ENCODE assay signal across 17 mouse cellular contexts in the genomic region with DNA sequence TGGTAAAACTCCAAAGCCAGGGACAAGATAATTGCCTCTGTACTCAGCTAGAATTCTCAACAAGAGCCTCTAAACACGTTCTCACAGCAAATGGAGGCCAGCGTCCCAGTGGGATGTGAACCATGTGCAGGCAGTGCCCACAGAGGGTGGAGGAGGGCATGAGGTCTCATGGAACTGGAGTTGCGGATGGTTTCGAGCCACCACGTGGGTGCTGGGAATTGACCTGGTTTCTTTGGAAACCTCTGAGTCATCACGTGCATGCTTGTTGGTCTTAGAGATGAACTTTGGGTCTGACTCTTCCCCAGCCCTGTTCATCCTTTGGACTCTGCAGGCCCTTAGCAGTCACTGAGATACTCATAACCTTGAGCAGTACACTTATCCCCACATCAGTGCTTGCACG. TPM values are rescaled to one million over a fixed set of nuclear protein-coding genes. Genes with fewer than 3 reads are reported as not detected.
"Had no signal": no experiment of that assay in that cellular context is flagged by ENCODE, and none has a peak within 500 bp of the region (broad histone marks: within the 10 kb centered on the region; RNA-seq: fewer than 3 reads in every experiment).

No protein-coding gene starts in this region.

- H3K4me2 ChIP-seq: limb, embryonic 12.5 days; limb, embryonic 15.5 days; liver, embryonic 11.5 days; lung, embryonic 14.5 days; midbrain, embryonic 12.5 days; midbrain, embryonic 15.5 days; neural tube, embryonic 13.5 days had no signal

- H3K36me3 ChIP-seq: limb, embryonic 12.5 days; limb, embryonic 15.5 days; midbrain, embryonic 12.5 days; midbrain, embryonic 15.5 days; neural tube, embryonic 13.5 days had no signal

- H3K27me3 ChIP-seq: limb, embryonic 12.5 days; limb, embryonic 15.5 days; midbrain, embryonic 12.5 days; midbrain, embryonic 15.5 days; neural tube, embryonic 13.5 days had no signal

- H3K9ac ChIP-seq: limb, embryonic 12.5 days; limb, embryonic 15.5 days; liver, embryonic 14.5 days; liver, postnatal 0 days; lung, embryonic 14.5 days; midbrain, embryonic 12.5 days; midbrain, embryonic 15.5 days; neural tube, embryonic 13.5 days had no signal

- ATAC-seq: intestine, postnatal 0 days; liver, postnatal 0 days; lung, postnatal 0 days; midbrain, embryonic 15.5 days had no signal

- H3K9me3 ChIP-seq: limb, embryonic 12.5 days; limb, embryonic 15.5 days; midbrain, embryonic 12.5 days; midbrain, embryonic 15.5 days; neural tube, embryonic 13.5 days had no signal

- H3K4me3 ChIP-seq: limb, embryonic 12.5 days; limb, embryonic 15.5 days; midbrain, embryonic 12.5 days; midbrain, embryonic 15.5 days; neural tube, embryonic 13.5 days had no signal

- H3K27ac ChIP-seq: limb, embryonic 12.5 days; limb, embryonic 15.5 days; liver, embryonic 14.5 days; macrophage; midbrain, embryonic 12.5 days; midbrain, embryonic 15.5 days; neural tube, embryonic 13.5 days; stomach, postnatal 0 days had no signal

- DNase-seq: left cerebral cortex, postnatal 4 days; liver, postnatal 0 days; lung, embryonic 14.5 days; thymus, adult 2 months; thymus, postnatal 14 days; thymus, postnatal 4 days had no signal

- H3K4me1 ChIP-seq: limb, embryonic 12.5 days; limb, embryonic 15.5 days; midbrain, embryonic 12.5 days; midbrain, embryonic 15.5 days; neural tube, embryonic 13.5 days had no signal

RNA-seq across cellular contexts. Expression of gene Slc5a8, which starts 32.5 kb away (rescaled TPM):
- polyA plus RNA-seq: limb, embryonic 15.5 days; liver, postnatal 0 days; macrophage; neural tube, embryonic 13.5 days had no signal
